Mouse (Mus musculus): ENCODE data around the gene Fbxo44. TPM values are rescaled to one million over a fixed set of nuclear protein-coding genes. Genes with fewer than 3 reads are reported as not detected.

Fbxo44 gene
- polyA plus RNA-seq, 2 experiments: 0.46 to 1.0 TPM

GRCm38 (mm10) chr4:148128672-148129071, 31.6 kb downstream of the Fbxo44 start:
- Histone ChIP-seq H3K4me1 (replicated peaks; ENCODE audit: control insufficient read depth in 2 of 2, insufficient read depth in 2 of 2, low read length in 1 of 2) (no peaks in the 10 kb centered on the region), H3K27ac (no peak overlapping the region), H3K4me3 (ENCODE audit: insufficient read depth in 1 of 2, low read depth in 2 of 2, low read length in 2 of 2) (no peak overlapping the region), H3K27me3 (ENCODE audit: control insufficient read depth, insufficient read depth, low read length) (peaks cover 45% of the 10 kb centered on the region), H3K9me3 (ENCODE audit: control insufficient read depth, low read length) (no peaks in the 10 kb centered on the region), H3K4me2 (ENCODE audit: low read depth) (no peak overlapping the region), H3K9ac (replicated peaks) (no peak overlapping the region), H3K36me3 (replicated peaks; ENCODE audit: control insufficient read depth, insufficient read depth, low read depth) (no peaks in the 10 kb centered on the region)
- ATAC-seq (ENCODE audit: insufficient read depth) (no peak), DNase-seq (ENCODE audit: low read depth in 3 of 3, low spot score in 3 of 3) (no peak)
- no peak for TF ChIP-seq EP300 (IDR thresholded peaks at IDR 0.05; ENCODE audit: low read depth)
- 22% methylated on average over 2 of the region's 2 CpGs for WGBS (ENCODE audit: insufficient replicate concordance)

GRCm38 (mm10) chr4:148128241-148128640, 32.0 kb downstream of the Fbxo44 start:
- Histone ChIP-seq H3K4me1 (replicated peaks; ENCODE audit: control insufficient read depth in 2 of 2, insufficient read depth in 2 of 2, low read length in 1 of 2) (no peaks in the 10 kb centered on the region), H3K9me3 (ENCODE audit: control insufficient read depth, low read length) (no peaks in the 10 kb centered on the region), H3K9ac (replicated peaks) (no peak overlapping the region), H3K36me3 (replicated peaks; ENCODE audit: control insufficient read depth, insufficient read depth, low read depth) (no peaks in the 10 kb centered on the region), H3K4me2 (ENCODE audit: low read depth) (no peak overlapping the region), H3K27ac (no peak overlapping the region), H3K4me3 (ENCODE audit: insufficient read depth in 1 of 2, low read depth in 2 of 2, low read length in 2 of 2) (no peak overlapping the region), H3K27me3 (ENCODE audit: control insufficient read depth, insufficient read depth, low read length) (peaks cover 45% of the 10 kb centered on the region)
- TF ChIP-seq EP300 (IDR thresholded peaks at IDR 0.05; ENCODE audit: low read depth) (no peak), CTCF (IDR thresholded peaks at IDR 0.05; ENCODE audit: low read depth) (no peak)
- ATAC-seq (ENCODE audit: insufficient read depth) (no peak), DNase-seq (ENCODE audit: low read depth in 3 of 3, low spot score in 3 of 3) (no peak)
- 48% methylated on average over 1 of the region's 1 CpGs for WGBS (ENCODE audit: insufficient replicate concordance)

DNA sequence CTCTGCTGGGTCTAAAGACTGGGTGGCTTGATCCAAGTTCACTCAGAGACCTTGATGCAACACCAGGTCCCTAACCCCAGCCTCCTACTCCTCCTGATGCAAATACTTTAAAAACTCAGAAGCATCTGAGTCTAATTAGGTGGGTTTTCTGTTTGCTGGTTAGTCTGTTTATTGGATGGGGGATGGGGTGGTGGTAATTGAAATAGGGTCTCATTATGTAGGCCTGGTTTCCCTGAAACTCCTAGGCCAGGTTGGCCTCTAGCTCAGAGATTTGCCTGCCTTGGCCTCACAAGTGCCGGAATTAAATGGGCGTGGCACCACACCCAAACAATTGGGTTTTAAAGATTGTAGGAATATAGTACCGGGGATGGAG, 37.6 kb downstream of the Fbxo44 start:
- Histone ChIP-seq H3K27me3 (ENCODE audit: control insufficient read depth, insufficient read depth, low read length) (no peaks in the 10 kb centered on the region; the same call in 1 of the 2 replicates), H3K9me3 (ENCODE audit: control insufficient read depth, low read length) (no peaks in the 10 kb centered on the region), H3K27ac (no peak overlapping the region), H3K4me1 (replicated peaks; ENCODE audit: control insufficient read depth in 2 of 2, insufficient read depth in 2 of 2, low read length in 1 of 2) (no peaks in the 10 kb centered on the region), H3K4me2 (ENCODE audit: low read depth) (no peak overlapping the region), H3K4me3 (ENCODE audit: insufficient read depth in 1 of 2, low read depth in 2 of 2, low read length in 2 of 2) (no peak overlapping the region), H3K36me3 (replicated peaks; ENCODE audit: control insufficient read depth, insufficient read depth, low read depth) (no peaks in the 10 kb centered on the region), H3K9ac (replicated peaks) (no peak overlapping the region)
- DNase-seq (ENCODE audit: low read depth in 3 of 3, low spot score in 3 of 3) (no peak), ATAC-seq (ENCODE audit: insufficient read depth) (no peak)
- whole genome bisulfite sequencing (ENCODE audit: insufficient replicate concordance): 35% methylated on average over 3 of the region's 3 CpGs
- TF ChIP-seq CTCF (IDR thresholded peaks at IDR 0.05; ENCODE audit: low read depth): no peak
- no peak for TF ChIP-seq EP300 (IDR thresholded peaks at IDR 0.05; ENCODE audit: low read depth)

GRCm38 (mm10) chr4:148121982-148122693, 38.1 kb downstream of the Fbxo44 start:
- Histone ChIP-seq H3K4me3 (ENCODE audit: insufficient read depth in 1 of 2, low read depth in 2 of 2, low read length in 2 of 2) (no peak overlapping the region), H3K9me3 (ENCODE audit: control insufficient read depth, low read length) (no peaks in the 10 kb centered on the region), H3K9ac (replicated peaks) (no peak overlapping the region), H3K36me3 (replicated peaks; ENCODE audit: control insufficient read depth, insufficient read depth, low read depth) (no peaks in the 10 kb centered on the region), H3K4me2 (ENCODE audit: low read depth) (no peak overlapping the region), H3K27me3 (ENCODE audit: control insufficient read depth, insufficient read depth, low read length) (no peaks in the 10 kb centered on the region), H3K27ac (no peak overlapping the region), H3K4me1 (replicated peaks; ENCODE audit: control insufficient read depth in 2 of 2, insufficient read depth in 2 of 2, low read length in 1 of 2) (no peaks in the 10 kb centered on the region)
- 28% methylated on average over 6 of the region's 6 CpGs for WGBS (ENCODE audit: insufficient replicate concordance)
- no peak for TF ChIP-seq EP300 (IDR thresholded peaks at IDR 0.05; ENCODE audit: low read depth)
- no peak for TF ChIP-seq CTCF (IDR thresholded peaks at IDR 0.05; ENCODE audit: low read depth)
- DNase-seq (ENCODE audit: low read depth in 3 of 3, low spot score in 3 of 3): no peak
- ATAC-seq (ENCODE audit: insufficient read depth): no peak

DNA sequence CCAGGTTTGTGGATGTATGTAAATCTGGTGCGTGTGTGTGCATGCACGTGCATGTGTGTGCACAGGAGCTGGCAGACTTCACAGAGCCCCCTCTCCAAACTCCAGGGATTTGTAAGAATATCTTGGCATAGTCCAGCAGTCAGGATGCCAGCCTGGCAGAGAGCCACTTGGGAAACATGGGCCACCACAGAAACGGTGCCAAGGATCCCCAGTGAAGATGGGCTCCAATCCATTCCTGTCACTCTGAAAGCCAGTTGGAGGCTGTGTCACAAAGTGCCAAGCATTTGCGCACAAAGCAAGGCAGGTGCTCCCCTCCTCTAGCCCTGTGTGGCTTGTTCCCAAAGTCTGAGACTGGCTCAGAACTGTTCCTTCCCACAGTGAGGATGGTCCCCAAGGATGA, 38.9 kb downstream of the Fbxo44 start:
- H3K36me3 ChIP-seq (replicated peaks; ENCODE audit: control insufficient read depth, insufficient read depth, low read depth): no peaks in the 10 kb centered on the region
- ATAC-seq (ENCODE audit: insufficient read depth) (no peak), DNase-seq (ENCODE audit: low read depth in 3 of 3, low spot score in 3 of 3) (no peak)
- 62% methylated on average over 4 of the region's 4 CpGs for WGBS (ENCODE audit: insufficient replicate concordance)
- H3K9ac ChIP-seq (replicated peaks): no peak overlapping the region
- H3K9me3 ChIP-seq (ENCODE audit: control insufficient read depth, low read length): no peaks in the 10 kb centered on the region
- no peaks in the 10 kb centered on the region for H3K27me3 ChIP-seq (ENCODE audit: control insufficient read depth, insufficient read depth, low read length)
- H3K27ac ChIP-seq: no peak overlapping the region
- H3K4me3 ChIP-seq (ENCODE audit: insufficient read depth in 1 of 2, low read depth in 2 of 2, low read length in 2 of 2): no peak overlapping the region
- H3K4me2 ChIP-seq (ENCODE audit: low read depth): no peak overlapping the region
- TF ChIP-seq CTCF (IDR thresholded peaks at IDR 0.05; ENCODE audit: low read depth) (no peak), EP300 (IDR thresholded peaks at IDR 0.05; ENCODE audit: low read depth) (no peak)
- no peaks in the 10 kb centered on the region for H3K4me1 ChIP-seq (replicated peaks; ENCODE audit: control insufficient read depth in 2 of 2, insufficient read depth in 2 of 2, low read length in 1 of 2)
